Mouse (Mus musculus) T-helper 17 cell (primary cell): ENCODE data around the gene Ubac1.

Experiments
- in situ Hi-C, 2 experiments: fragments of 300-600 bp; cut with MboI, MseI; formaldehyde crosslinking; loops; 1 replicate in 1 of 2; 2 replicates in 1 of 2; pipeline ENCODE4 v1.15.1; 2025; ENCODE audit warnings: high pct_unique_total_duplicates in 2 of 2

Gene Ubac1

GRCm38 (mm10) chr2:26024138-26025075, 2.9 kb upstream of the Ubac1 start:
- in situ Hi-C loops = loop anchor here in 1 of 2 experiments (5.0 kb wide), 1 partner anchor 118 kb away; no protein-coding TSS in a partner anchor

GRCm38 (mm10) chr2:26022626-26023025, 1.1 kb upstream of the Ubac1 start:
- in situ Hi-C loops = no loop called here

- in situ Hi-C loops = no loop called here
Measured at GRCm38 (mm10) chr2:26022258-26022565, 665 bp upstream of the Ubac1 start.

GRCm38 (mm10) chr2:26020714-26021560, 610 bp downstream of the Ubac1 start:
- in situ Hi-C loops = no loop called here

GRCm38 (mm10) chr2:26019923-26020322, 1.6 kb downstream of the Ubac1 start:
- in situ Hi-C loops = loop anchor here in 1 of 2 experiments (5.0 kb wide), 1 partner anchor 122 kb away; no protein-coding TSS in a partner anchor

GRCm38 (mm10) chr2:26017326-26017725, 4.2 kb downstream of the Ubac1 start:
- in situ Hi-C loops = loop anchor here in 1 of 2 experiments (5.0 kb wide), 1 partner anchor 125 kb away; no protein-coding TSS in a partner anchor

- in situ Hi-C loops = no loop called here
Measured at GRCm38 (mm10) chr2:26013674-26014073, 7.9 kb downstream of the Ubac1 start.

- in situ Hi-C loops = no loop called here
Measured at GRCm38 (mm10) chr2:26011420-26011819, 10.1 kb downstream of the Ubac1 start.

- in situ Hi-C loops = no loop called here
Measured at GRCm38 (mm10) chr2:26002001-26002400, 19.5 kb downstream of the Ubac1 start.

GRCm38 (mm10) chr2:26001136-26001535, 20.4 kb downstream of the Ubac1 start:
- in situ Hi-C loops = no loop called here

GRCm38 (mm10) chr2:25997716-25998115, 23.8 kb downstream of the Ubac1 start:
- in situ Hi-C loops = no loop called here

- in situ Hi-C loops = no loop called here
Measured at GRCm38 (mm10) chr2:25994791-25995190, 26.8 kb downstream of the Ubac1 start.

GRCm38 (mm10) chr2:25992285-25992684, 29.3 kb downstream of the Ubac1 start:
- in situ Hi-C loops = no loop called here

GRCm38 (mm10) chr2:25989651-25990050, 31.9 kb downstream of the Ubac1 start:
- in situ Hi-C loops = no loop called here

- in situ Hi-C loops = no loop called here
Measured at GRCm38 (mm10) chr2:25987817-25988216, 33.7 kb downstream of the Ubac1 start.

GRCm38 (mm10) chr2:25986601-25987000, 34.9 kb downstream of the Ubac1 start:
- in situ Hi-C loops = no loop called here

GRCm38 (mm10) chr2:25983159-25983907, 38.2 kb downstream of the Ubac1 start, which contains the start of gene Camsap1:
TSS of gene Camsap1 (minus strand) at chr2:25983282.
- in situ Hi-C loops = no loop called here

GRCm38 (mm10) chr2:25982426-25983091, 39.0 kb downstream of the Ubac1 start:
- in situ Hi-C loops = no loop called here

GRCm38 (mm10) chr2:25982052-25982425, 39.5 kb downstream of the Ubac1 start:
- in situ Hi-C loops = no loop called here

GRCm38 (mm10) chr2:25978997-25979396, 42.5 kb downstream of the Ubac1 start:
- in situ Hi-C loops = no loop called here
